Mouse (Mus musculus) liver, embryonic 14.5 days (tissue): Measurements from ENCODE around the gene Coro1b. TPM values are rescaled to one million over a fixed set of nuclear protein-coding genes. Genes with fewer than 3 reads are reported as not detected.

Experiments used
- ATAC-seq: fragments of 200-750 bp; cut with Nextera tagmentation; 2 replicates; pipeline ENCODE4 v1.8.0; 2017; ENCODE audit warnings: moderate number of reproducible peaks, mild to moderate bottlenecking, moderate library complexity; ENCODE audit not compliant: insufficient read depth
- DNase-seq, 3 experiments: peaks; one replicate each; pipeline ENCODE4 v3.0.0-alpha.2; 2012 to 2013; ENCODE audit warnings: low read depth in 3 of 3, low spot score in 3 of 3
- H3K27ac ChIP-seq: fragments of 300-500 bp; sonication (generic); 2 replicates; pipeline ENCODE4 v1.5.1; 2014; ENCODE audit warnings: moderate library complexity, mild to moderate bottlenecking, control low read depth, inconsistent platforms
- H3K27me3 ChIP-seq: fragments of 300-500 bp; sonication (generic); 2 replicates; pipeline ENCODE4 v1.6.1; 2014; ENCODE audit warnings: mild to moderate bottlenecking, low read length, moderate library complexity; ENCODE audit not compliant: control insufficient read depth, insufficient read depth
- H3K36me3 ChIP-seq: fragments of 300-500 bp; sonication (generic); replicated peaks from 2 replicates; pipeline ENCODE4 v1.6.1; 2014; ENCODE audit warnings: low read depth; ENCODE audit not compliant: control insufficient read depth, insufficient read depth
- H3K4me1 ChIP-seq, 2 experiments: fragments of 200-500 bp in 1 of 2; fragments of 300-500 bp in 1 of 2; sonication (generic) in 1 of 2; replicated peaks; 2 replicates each; pipeline ENCODE4 v1.6.1; 2012 to 2014; ENCODE audit warnings: antibody characterized with exemption in 1 of 2, inconsistent platforms in 1 of 2, low read length in 1 of 2; ENCODE audit not compliant: control insufficient read depth in 2 of 2, insufficient read depth in 2 of 2
- H3K4me2 ChIP-seq: fragments of 300-500 bp; sonication (generic); 2 replicates; pipeline ENCODE4 v1.6.1; 2014; ENCODE audit warnings: low read depth, mild to moderate bottlenecking, control low read depth, moderate library complexity
- H3K4me3 ChIP-seq, 2 experiments: fragments of 200-500 bp in 1 of 2; fragments of 300-500 bp in 1 of 2; sonication (generic) in 1 of 2; 2 replicates each; pipeline ENCODE4 v1.5.1; 2012 to 2014; ENCODE audit warnings: low read depth in 2 of 2, low read length in 2 of 2, mild to moderate bottlenecking in 2 of 2, control low read depth in 1 of 2, inconsistent platforms in 1 of 2, moderate library complexity in 1 of 2; ENCODE audit not compliant: insufficient read depth in 1 of 2
- H3K9ac ChIP-seq: fragments of 300-500 bp; sonication (generic); replicated peaks from 2 replicates; pipeline ENCODE4 v1.6.1; 2014; ENCODE audit warnings: mild to moderate bottlenecking, control low read depth, moderate library complexity
- H3K9me3 ChIP-seq: fragments of 300-500 bp; sonication (generic); 2 replicates; pipeline ENCODE4 v1.6.1; 2016; ENCODE audit warnings: low read length, mixed read lengths; ENCODE audit not compliant: control insufficient read depth
- CTCF ChIP-seq: IDR thresholded peaks from 2 replicates; pipeline ENCODE4 v1.5.1; 2016; ENCODE audit warnings: antibody characterized with exemption, low read depth, control low read depth
- EP300 ChIP-seq: IDR thresholded peaks from 2 replicates; pipeline ENCODE4 v1.6.1; 2016; ENCODE audit warnings: antibody characterized with exemption, low read depth
- WGBS: fragments of 180-500 bp; shearing (Covaris S2); extraction: QIAGEN DNeasy Blood & Tissue Kit; methylation state at CpG from one replicate; pipeline ENCODE4 v1.1.7; 2014; ENCODE audit not compliant: insufficient replicate concordance; 5-methylcytosine and 5-hydroxymethylcytosine counted together
- polyA plus RNA-seq, 2 experiments: library from polyadenylated mRNA; depleted of rRNA in 1 of 2; stranded (reverse) in 1 of 2; unstranded in 1 of 2; fragments of >200 nt; fragmentation: Nextera tagmentation in 1 of 2; extraction: Ambion mirVana in 1 of 2; gene quantifications; 2 replicates each; pipeline versions ENCODE4 v1.2.1 to v1.2.3; 2012 to 2014

Coro1b gene
- polyA plus RNA-seq, 2 experiments, result 57.5 to 59.2 TPM

- peaks cover 28% of the 10 kb centered on the region for H3K27me3 ChIP-seq
- H3K27ac ChIP-seq, result no peak overlapping the region
- H3K4me1 ChIP-seq, result peaks cover 19 to 22% of the 10 kb centered on the region in 2 experiments
- ATAC-seq (no peak), DNase-seq (no peak)
- H3K9me3 ChIP-seq, result no peaks in the 10 kb centered on the region
- H3K4me2 ChIP-seq, result no peak overlapping the region
- no peak for TF ChIP-seq EP300
- no peak for TF ChIP-seq CTCF
- no peak overlapping the region for H3K9ac ChIP-seq
- H3K36me3 ChIP-seq, result no peaks in the 10 kb centered on the region
- no peak overlapping the region for H3K4me3 ChIP-seq
- WGBS, result 61% methylated on average over 2 of the region's 2 CpGs
These were observed 46.4 kb upstream of the Coro1b start for GRCm38 (mm10) chr19:4102049-4102448.

- no peaks in the 10 kb centered on the region for H3K36me3 ChIP-seq
- 82% methylated on average over 12 of the region's 12 CpGs for WGBS
These were observed 45.8 kb upstream of the Coro1b start for GRCm38 (mm10) chr19:4102626-4103025.

GRCm38 (mm10) chr19:4103294-4103693, 45.1 kb upstream of the Coro1b start:
- H3K27me3 ChIP-seq, result peaks cover 28% of the 10 kb centered on the region
- H3K27ac ChIP-seq, result no peak overlapping the region
- TF ChIP-seq EP300, result no peak
- TF ChIP-seq CTCF, result no peak
- H3K4me1 ChIP-seq, result peaks cover 12 to 14% of the 10 kb centered on the region in 2 experiments
- DNase-seq, result no peak
- WGBS, result 90% methylated on average over 18 of the region's 18 CpGs
- H3K4me2 ChIP-seq, result no peak overlapping the region
- H3K9ac ChIP-seq, result no peak overlapping the region
- ATAC-seq, result no peak
- H3K9me3 ChIP-seq, result no peaks in the 10 kb centered on the region
- no peak overlapping the region for H3K4me3 ChIP-seq
- H3K36me3 ChIP-seq, result no peaks in the 10 kb centered on the region

More at GRCm38 (mm10) chr19:4102626-4103025, 45.8 kb upstream of the Coro1b start:
- no peaks in the 10 kb centered on the region for H3K9me3 ChIP-seq
- ATAC-seq (no peak), DNase-seq (no peak)
- no peak overlapping the region for H3K4me3 ChIP-seq
- H3K4me2 ChIP-seq, result no peak overlapping the region
- H3K27ac ChIP-seq, result no peak overlapping the region
- no peak overlapping the region for H3K9ac ChIP-seq
- H3K27me3 ChIP-seq, result peaks cover 28% of the 10 kb centered on the region
- no peak for TF ChIP-seq CTCF
- TF ChIP-seq EP300, result no peak
- peaks cover 18 to 21% of the 10 kb centered on the region in 2 experiments for H3K4me1 ChIP-seq

GRCm38 (mm10) chr19:4103792-4104191, 44.6 kb upstream of the Coro1b start:
- H3K4me3 ChIP-seq, result no peak overlapping the region
- no peak overlapping the region for H3K4me2 ChIP-seq
- DNase-seq (no peak), ATAC-seq (no peak)
- no peaks in the 10 kb centered on the region for H3K9me3 ChIP-seq
- no peak overlapping the region for H3K9ac ChIP-seq
- H3K27ac ChIP-seq, result no peak overlapping the region
- H3K27me3 ChIP-seq, result peaks cover 28% of the 10 kb centered on the region
- 61% methylated on average over 3 of the region's 3 CpGs for WGBS
- H3K36me3 ChIP-seq, result no peaks in the 10 kb centered on the region
- peaks cover 9 to 10% of the 10 kb centered on the region in 2 experiments for H3K4me1 ChIP-seq
- TF ChIP-seq EP300, result no peak
- TF ChIP-seq CTCF, result no peak

- Histone ChIP-seq H3K9ac (no peak overlapping the region), H3K27me3 (peaks cover 28% of the 10 kb centered on the region), H3K27ac (no peak overlapping the region), H3K4me1 (peaks cover 3% of the 10 kb centered on the region in 2 experiments; a peak in 3 of 4 replicates), H3K4me3 (no peak overlapping the region), H3K9me3 (no peaks in the 10 kb centered on the region), H3K36me3 (no peaks in the 10 kb centered on the region), H3K4me2 (no peak overlapping the region)
- DNase-seq (no peak), ATAC-seq (no peak)
- TF ChIP-seq EP300 (no peak), CTCF (no peak)
- WGBS, result 82% methylated on average over 16 of the region's 16 CpGs
These were observed 43.7 kb upstream of the Coro1b start for GRCm38 (mm10) chr19:4104675-4105194.
